Mouse (Mus musculus) ES-E14 (cell line): ENCODE measurements at regions not wholly inside any gene's neighbourhood (a gene's known extent, or its start where the extent isn't known, plus 50 kb on each side); places are given as distances from the start of the nearest gene placed in this dataset.

Experiments
- DNase-seq: peaks from one replicate; pipeline ENCODE4 v3.0.0-alpha.2; 2013; ENCODE audit warnings: low read depth, low spot score
- H3K27ac ChIP-seq: 2 replicates; pipeline ENCODE4 v1.5.1; 2012; ENCODE audit warnings: low read depth, mild to moderate bottlenecking, low read length, moderate library complexity, mixed read lengths; ENCODE audit not compliant: poor library complexity, insufficient read depth, severe bottlenecking
- H3K36me3 ChIP-seq: 2 replicates; pipeline ENCODE4 v1.6.1; 2012; ENCODE audit warnings: mild to moderate bottlenecking, low read length, moderate library complexity, mixed read lengths; ENCODE audit not compliant: control insufficient read depth, poor library complexity, insufficient read depth, severe bottlenecking
- H3K4me1 ChIP-seq, 2 experiments: fragments of 150-350 bp in 1 of 2; sonication (generic) in 1 of 2; 2 replicates each; pipeline ENCODE4 v1.6.1; 2012; ENCODE audit warnings: low read length in 2 of 2, mild to moderate bottlenecking in 1 of 2, mixed read lengths in 1 of 2; ENCODE audit not compliant: control insufficient read depth in 2 of 2, insufficient read depth in 2 of 2, poor library complexity in 1 of 2
- H3K4me3 ChIP-seq, 2 experiments: fragments of 150-350 bp in 1 of 2; sonication (generic) in 1 of 2; 2 replicates each; pipeline ENCODE4 v1.5.1; 2012; ENCODE audit warnings: low read length in 2 of 2, low read depth in 1 of 2, mild to moderate bottlenecking in 1 of 2, mixed read lengths in 1 of 2; ENCODE audit not compliant: insufficient read depth in 1 of 2, poor library complexity in 1 of 2, severe bottlenecking in 1 of 2
- H3K9ac ChIP-seq: 2 replicates; pipeline ENCODE4 v1.6.1; 2012; ENCODE audit warnings: low read depth, mild to moderate bottlenecking, low read length, mixed read lengths; ENCODE audit not compliant: poor library complexity, insufficient read depth, severe bottlenecking
- H3K9me3 ChIP-seq: fragments of 150-350 bp; sonication (generic); 2 replicates; pipeline ENCODE4 v1.6.1; 2012; ENCODE audit warnings: low read depth, mild to moderate bottlenecking, low read length; ENCODE audit not compliant: control insufficient read depth, insufficient read depth
- CHD2 ChIP-seq: IDR thresholded peaks from 2 replicates; pipeline ENCODE4 v1.6.1; 2014; ENCODE audit warnings: mild to moderate bottlenecking, low read depth, low read length, inconsistent platforms
- HCFC1 ChIP-seq: IDR thresholded peaks from 2 replicates; pipeline ENCODE4 v1.6.1; 2012; ENCODE audit warnings: low read length, inconsistent platforms, borderline replicate concordance; ENCODE audit not compliant: insufficient read depth
- MAFK ChIP-seq: IDR thresholded peaks from 2 replicates; pipeline ENCODE4 v1.6.1; 2014; ENCODE audit warnings: mild to moderate bottlenecking, low read depth, low read length, inconsistent platforms; ENCODE audit not compliant: insufficient read depth
- ZC3H11A ChIP-seq: IDR thresholded peaks from 2 replicates; pipeline ENCODE4 v1.6.1; 2012; ENCODE audit warnings: low read depth, mild to moderate bottlenecking, inconsistent platforms, low read length, borderline replicate concordance
- ZNF384 ChIP-seq: IDR thresholded peaks from 2 replicates; pipeline ENCODE4 v1.6.1; 2012; ENCODE audit warnings: low read depth, low read length, inconsistent platforms
- in situ Hi-C, 2 experiments: fragments of 600-800 bp; cut with MboI; formaldehyde crosslinking; loops; one replicate each; pipeline ENCODE4 v1.15.1; 2025; ENCODE audit warnings: low sequenced_read_pairs in 2 of 2, inconsistent platforms in 1 of 2; ENCODE audit not compliant: unreplicated experiment in 2 of 2

- Histone ChIP-seq H3K4me3 (no peak overlapping the region), H3K4me1 (no peaks in the 10 kb centered on the region), H3K36me3 (no peaks in the 10 kb centered on the region), H3K27ac (no peak overlapping the region), H3K9me3 (no peaks in the 10 kb centered on the region), H3K9ac (no peak overlapping the region)
- TF ChIP-seq ZC3H11A: no peak
- TF ChIP-seq MAFK: no peak
- no peak for TF ChIP-seq HCFC1
- no peak for TF ChIP-seq ZNF384
- TF ChIP-seq CHD2: no peak
- in situ Hi-C loops: no loop called here
- no peak for DNase-seq
Observed at GRCm38 (mm10) chr4:29463329-29463728, 650.4 kb downstream of the Epha7 start.

DNA sequence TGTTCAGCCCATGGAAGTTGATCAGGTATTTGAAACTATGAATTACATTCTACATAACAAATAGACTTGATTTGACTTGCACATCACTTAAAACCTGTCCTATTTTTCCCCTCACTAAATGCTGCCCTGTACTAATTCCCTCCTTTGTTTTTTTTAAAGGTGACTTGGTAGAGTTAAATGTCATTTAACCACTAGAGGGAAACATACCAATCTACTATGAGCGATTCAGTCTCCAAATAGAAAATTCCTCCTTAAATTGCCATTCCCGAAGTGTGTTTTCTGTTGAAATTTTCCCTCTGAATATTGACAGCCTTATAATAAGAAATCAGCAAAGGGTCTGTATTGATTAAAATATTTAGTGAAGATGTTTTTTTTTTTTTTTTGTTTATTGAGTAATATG lies 653.4 kb downstream of the Epha7 start:
- in situ Hi-C loops: no loop called here
- no peak overlapping the region for H3K4me3 ChIP-seq
- no peak overlapping the region for H3K9ac ChIP-seq
- DNase-seq: no peak
- no peak overlapping the region for H3K27ac ChIP-seq
- no peaks in the 10 kb centered on the region for H3K9me3 ChIP-seq
- H3K4me1 ChIP-seq: no peaks in the 10 kb centered on the region
- no peak for TF ChIP-seq MAFK
- no peak for TF ChIP-seq HCFC1
- TF ChIP-seq ZNF384: no peak
- no peak for TF ChIP-seq ZC3H11A
- TF ChIP-seq CHD2: no peak
- H3K36me3 ChIP-seq: no peaks in the 10 kb centered on the region

- Histone ChIP-seq H3K36me3 (no peaks in the 10 kb centered on the region), H3K4me1 (no peaks in the 10 kb centered on the region), H3K27ac (no peak overlapping the region), H3K9ac (no peak overlapping the region), H3K9me3 (no peaks in the 10 kb centered on the region), H3K4me3 (no peak overlapping the region)
- no peak for TF ChIP-seq ZC3H11A
- no peak for TF ChIP-seq ZNF384
- no peak for TF ChIP-seq MAFK
- no peak for TF ChIP-seq CHD2
- no peak for TF ChIP-seq HCFC1
- in situ Hi-C loops: no loop called here
- DNase-seq: no peak
Observed at GRCm38 (mm10) chr4:29480384-29481092, 667.6 kb downstream of the Epha7 start.

DNA sequence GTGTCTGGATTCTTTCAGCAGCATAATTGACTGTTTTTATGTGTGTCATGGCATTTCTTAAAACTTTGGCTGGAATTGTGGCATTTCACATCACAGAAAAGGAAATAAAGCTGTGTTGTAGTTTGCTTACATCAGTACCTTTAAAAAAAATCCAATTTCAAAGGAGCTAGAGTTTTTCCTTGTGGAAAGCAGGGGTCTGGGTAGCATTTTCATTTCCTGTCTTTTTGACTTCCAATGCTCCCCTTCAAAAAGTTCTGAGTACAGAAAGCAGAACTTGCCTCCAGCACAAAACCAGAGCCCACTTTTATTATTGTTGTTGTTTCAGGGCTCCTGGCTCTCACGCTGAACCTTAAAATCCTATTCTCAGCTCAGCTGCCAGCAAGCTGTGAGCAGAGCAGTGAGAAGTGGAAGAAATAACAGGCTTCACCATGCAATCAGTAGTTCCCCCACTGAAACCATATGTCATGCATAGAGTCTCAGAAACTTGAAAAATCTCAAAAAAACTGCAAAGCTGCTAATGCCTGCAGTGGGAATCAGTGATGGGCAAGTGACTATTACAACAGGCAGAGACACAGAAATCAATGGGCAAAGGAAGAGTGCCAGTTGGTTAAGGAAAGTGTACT lies 668.3 kb downstream of the Epha7 start:
- Histone ChIP-seq H3K4me1 (no peaks in the 10 kb centered on the region), H3K27ac (no peak overlapping the region), H3K9ac (no peak overlapping the region), H3K36me3 (no peaks in the 10 kb centered on the region), H3K9me3 (no peaks in the 10 kb centered on the region), H3K4me3 (no peak overlapping the region)
- in situ Hi-C loops: no loop called here
- no peak for DNase-seq
- TF ChIP-seq MAFK: no peak
- TF ChIP-seq ZNF384: no peak
- TF ChIP-seq ZC3H11A: no peak
- TF ChIP-seq CHD2: no peak
- TF ChIP-seq HCFC1: no peak

DNA sequence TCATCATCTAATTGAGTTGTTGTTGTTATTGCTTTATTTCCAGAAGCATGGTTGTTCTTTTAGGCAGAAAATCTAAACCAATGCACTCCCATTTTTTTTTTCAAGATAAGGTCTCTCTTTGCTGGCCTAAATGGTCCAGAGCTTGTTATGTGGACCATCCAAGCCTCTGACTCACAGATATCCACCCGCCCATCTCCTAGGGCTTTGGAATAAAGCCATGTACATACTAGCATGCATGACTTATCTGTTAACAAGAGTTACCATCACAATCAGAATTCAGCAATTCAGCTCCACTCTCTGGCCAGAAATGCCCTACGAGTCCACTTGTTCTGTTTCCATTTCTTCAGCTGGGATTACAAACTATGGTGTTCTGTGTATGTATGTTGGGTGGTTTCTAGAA lies 669.5 kb downstream of the Epha7 start:
- no peaks in the 10 kb centered on the region for H3K9me3 ChIP-seq

More for the DNA sequence above, 669.5 kb downstream of the Epha7 start:
- Histone ChIP-seq H3K4me3 (no peak overlapping the region), H3K4me1 (no peaks in the 10 kb centered on the region), H3K36me3 (no peaks in the 10 kb centered on the region), H3K9ac (no peak overlapping the region), H3K27ac (no peak overlapping the region)
- no peak for DNase-seq
- in situ Hi-C loops: no loop called here
- TF ChIP-seq HCFC1 (no peak), ZC3H11A (no peak), CHD2 (no peak), ZNF384 (no peak), MAFK (no peak)
